ENCODE assay signal across 8 mouse cellular contexts in genomic region chr2:29889991-29890833, GRCm38 (mm10). TPM values are rescaled to one million over a fixed set of nuclear protein-coding genes. Genes with fewer than 3 reads are reported as not detected.
DNase-seq lines count a peak whose midpoint lies in the region; ATAC-seq and TF ChIP-seq lines count a peak whose summit lies in the region.

No protein-coding gene starts in this region.

- H3K36me3 ChIP-seq in embryonic facial prominence, embryonic 15.5 days: peaks cover 38% of the 10 kb centered on the region
- peaks cover 36% of the 10 kb centered on the region for H3K36me3 ChIP-seq in kidney, embryonic 14.5 days (ENCODE audit: control insufficient read depth, insufficient read depth, low read length)
- peaks cover 37% of the 10 kb centered on the region for H3K36me3 ChIP-seq in limb, embryonic 14.5 days (ENCODE audit: control insufficient read depth, insufficient read depth, low read length)
- H3K36me3 ChIP-seq in midbrain, embryonic 16.5 days (ENCODE audit: control insufficient read depth, insufficient read depth, low read length): peaks cover 16% of the 10 kb centered on the region; the same call in 1 of the 2 replicates

- peak overlapping the region; percentile 87 for H3K4me2 ChIP-seq in embryonic facial prominence, embryonic 15.5 days (replicated peaks)
- H3K4me2 ChIP-seq in kidney, embryonic 14.5 days (replicated peaks; ENCODE audit: low read depth, low read length): peak overlapping the region; percentile 95
- peak overlapping the region; percentile 92 for H3K4me2 ChIP-seq in limb, embryonic 14.5 days (replicated peaks; ENCODE audit: low read depth, low read length, severe bottlenecking)
- H3K4me2 ChIP-seq in midbrain, embryonic 16.5 days (ENCODE audit: low read length): peak overlapping the region; percentile 88

- WGBS in embryonic facial prominence, embryonic 15.5 days: 1% methylated on average over 61 of the region's 61 CpGs
- 1% methylated on average over 48 of the region's 61 CpGs for WGBS in kidney, embryonic 14.5 days
- under 1% methylated on average over 37 of the region's 61 CpGs for WGBS in limb, embryonic 14.5 days
- WGBS in midbrain, embryonic 16.5 days: under 1% methylated on average over 51 of the region's 61 CpGs

- H3K4me3 ChIP-seq in bone marrow macrophage, adult 2 months (ENCODE audit: insufficient read depth, low read length): peak overlapping the region; percentile 84
- H3K4me3 ChIP-seq in embryonic facial prominence, embryonic 15.5 days (replicated peaks): peak overlapping the region; percentile 99
- peak overlapping the region; percentile 100 for H3K4me3 ChIP-seq in kidney, embryonic 14.5 days (ENCODE audit: low read length)
- H3K4me3 ChIP-seq in limb, embryonic 14.5 days (replicated peaks; ENCODE audit: low read length): peak overlapping the region; percentile 100
- peak overlapping the region; percentile 96 for H3K4me3 ChIP-seq in midbrain, embryonic 16.5 days (ENCODE audit: low read depth, low read length)

- peak overlapping the region; percentile 51 for H3K27ac ChIP-seq in bone marrow macrophage, adult 2 months (ENCODE audit: insufficient read depth, low read depth, low read length)
- peak overlapping the region; percentile 91 for H3K27ac ChIP-seq in embryonic facial prominence, embryonic 15.5 days (replicated peaks)
- peak overlapping the region; percentile 91 for H3K27ac ChIP-seq in kidney, embryonic 14.5 days (ENCODE audit: low read depth, low read length)
- peak overlapping the region; percentile 84 for H3K27ac ChIP-seq in limb, embryonic 14.5 days (replicated peaks; ENCODE audit: low read depth, low read length)
- H3K27ac ChIP-seq in midbrain, embryonic 16.5 days (ENCODE audit: low read length): peak overlapping the region; percentile 84

- TF ChIP-seq POLR2A in bone marrow macrophage, adult 2 months (IDR thresholded peaks at IDR 0.05; ENCODE audit: borderline replicate concordance, low read depth, low read length): no peak
- no peak for TF ChIP-seq POLR2A in limb, embryonic 14.5 days (IDR thresholded peaks at IDR 0.05; ENCODE audit: borderline replicate concordance, extremely low read depth, insufficient read depth, insufficient read length)

- no peaks in the 10 kb centered on the region for H3K9me3 ChIP-seq in embryonic facial prominence, embryonic 15.5 days (replicated peaks)
- no peaks in the 10 kb centered on the region for H3K9me3 ChIP-seq in kidney, embryonic 14.5 days (ENCODE audit: control insufficient read depth, low read length)
- no peaks in the 10 kb centered on the region for H3K9me3 ChIP-seq in limb, embryonic 14.5 days (ENCODE audit: control insufficient read depth, low read length)
- no peaks in the 10 kb centered on the region for H3K9me3 ChIP-seq in midbrain, embryonic 16.5 days (replicated peaks; ENCODE audit: control insufficient read depth, low read length, poor library complexity, severe bottlenecking)

- peak; percentile 92 for ATAC-seq in embryonic facial prominence, embryonic 15.5 days (ENCODE audit: insufficient number of reproducible peaks, low FRiP score, low TSS enrichment, low read depth)
- peak; percentile 92 for ATAC-seq in kidney, embryonic 14.5 days (ENCODE audit: low FRiP score, low TSS enrichment)
- ATAC-seq in limb, embryonic 14.5 days (ENCODE audit: low FRiP score, low read depth): peak; percentile 81
- ATAC-seq in midbrain, embryonic 16.5 days: peak; percentile 90

- peak overlapping the region; percentile 91 for H3K9ac ChIP-seq in embryonic facial prominence, embryonic 15.5 days
- peak overlapping the region; percentile 93 for H3K9ac ChIP-seq in kidney, embryonic 14.5 days (ENCODE audit: low read depth, low read length)
- peak overlapping the region; percentile 80 for H3K9ac ChIP-seq in limb, embryonic 14.5 days (ENCODE audit: low read depth, low read length, severe bottlenecking)
- H3K9ac ChIP-seq in midbrain, embryonic 16.5 days (ENCODE audit: low read depth, low read length): peak overlapping the region; percentile 82

- H3K4me1 ChIP-seq in bone marrow macrophage, adult 2 months (ENCODE audit: control insufficient read depth, insufficient read depth, low read length): peaks cover 19% of the 10 kb centered on the region
- H3K4me1 ChIP-seq in embryonic facial prominence, embryonic 15.5 days: peaks cover 18% of the 10 kb centered on the region
- H3K4me1 ChIP-seq in kidney, embryonic 14.5 days (ENCODE audit: control insufficient read depth, insufficient read depth, low read length): peaks cover 6% of the 10 kb centered on the region
- peaks cover 10% of the 10 kb centered on the region for H3K4me1 ChIP-seq in limb, embryonic 14.5 days (ENCODE audit: control insufficient read depth, insufficient read depth, low read length)
- H3K4me1 ChIP-seq in midbrain, embryonic 16.5 days (ENCODE audit: control insufficient read depth, insufficient read depth, low read length): peaks cover 11% of the 10 kb centered on the region

- peak; percentile 56 to 57 for DNase-seq in B cell, adult 2 months
- peak; percentile 79 for DNase-seq in heart, adult 9 months (ENCODE audit: low spot score in 2 of 2)
- DNase-seq in limb, embryonic 14.5 days (ENCODE audit: low spot score): peak; percentile 86
- DNase-seq in spleen, postnatal 10 days (ENCODE audit: low spot score in 2 of 2): peak; percentile 89 to 91

- H3K27me3 ChIP-seq in embryonic facial prominence, embryonic 15.5 days: no peaks in the 10 kb centered on the region
- no peaks in the 10 kb centered on the region for H3K27me3 ChIP-seq in kidney, embryonic 14.5 days (ENCODE audit: control insufficient read depth, insufficient read depth, low read length)
- no peaks in the 10 kb centered on the region for H3K27me3 ChIP-seq in limb, embryonic 14.5 days (ENCODE audit: control insufficient read depth, insufficient read depth, low read length)
- H3K27me3 ChIP-seq in midbrain, embryonic 16.5 days (ENCODE audit: control insufficient read depth, insufficient read depth, low read depth, low read length): no peaks in the 10 kb centered on the region

- TF ChIP-seq CTCF in bone marrow macrophage, adult 2 months (IDR thresholded peaks at IDR 0.05; ENCODE audit: low read depth, low read length): no peak; the same call in 1 of the 2 replicates

RNA-seq across cellular contexts. Expression of gene Odf2, which starts 1.2 kb away (rescaled TPM):
- 49.8 and 50.6 TPM in 2 replicates for polyA plus RNA-seq in bone marrow macrophage, adult 2 months (2012; ENCODE audit: insufficient read depth, insufficient read length, missing spikeins)
- polyA plus RNA-seq in embryonic facial prominence, embryonic 15.5 days (2015; fragmentation: Nextera tagmentation; extraction: Ambion mirVana): 59.8 and 74.3 TPM in 2 replicates
- 43.8 and 79.9 TPM in 2 replicates for polyA plus RNA-seq in kidney, embryonic 14.5 days (2014; fragmentation: Nextera tagmentation; extraction: Ambion mirVana)
- polyA plus RNA-seq in limb, embryonic 14.5 days (2012; rRNA removed): 84.6 and 88.0 TPM in 2 replicates
- polyA plus RNA-seq in limb, embryonic 14.5 days (2014; fragmentation: Nextera tagmentation; extraction: Ambion mirVana): 42.3 and 47.0 TPM in 2 replicates
- 66.2 and 69.9 TPM in 2 replicates for polyA plus RNA-seq in midbrain, embryonic 16.5 days (2015; fragmentation: Nextera tagmentation; extraction: Ambion mirVana)

RNA-seq across cellular contexts. Expression of gene Cercam, which starts 21.2 kb away (rescaled TPM):
- polyA plus RNA-seq in bone marrow macrophage, adult 2 months (2012; ENCODE audit: insufficient read depth, insufficient read length, missing spikeins): 7.9 and 10.1 TPM in 2 replicates
- polyA plus RNA-seq in embryonic facial prominence, embryonic 15.5 days (2015; fragmentation: Nextera tagmentation; extraction: Ambion mirVana): 50.1 and 57.3 TPM in 2 replicates
- 8.9 and 15.6 TPM in 2 replicates for polyA plus RNA-seq in kidney, embryonic 14.5 days (2014; fragmentation: Nextera tagmentation; extraction: Ambion mirVana)
- polyA plus RNA-seq in limb, embryonic 14.5 days (2012; rRNA removed): 53.7 and 75.9 TPM in 2 replicates
- 24.8 and 28.1 TPM in 2 replicates for polyA plus RNA-seq in limb, embryonic 14.5 days (2014; fragmentation: Nextera tagmentation; extraction: Ambion mirVana)
- polyA plus RNA-seq in midbrain, embryonic 16.5 days (2015; fragmentation: Nextera tagmentation; extraction: Ambion mirVana): 15.1 and 21.2 TPM in 2 replicates

RNA-seq across cellular contexts. Expression of gene Gle1, which starts 45.0 kb away (rescaled TPM):
- 19.0 and 20.6 TPM in 2 replicates for polyA plus RNA-seq in bone marrow macrophage, adult 2 months (2012; ENCODE audit: insufficient read depth, insufficient read length, missing spikeins)
- 59.5 and 63.5 TPM in 2 replicates for polyA plus RNA-seq in embryonic facial prominence, embryonic 15.5 days (2015; fragmentation: Nextera tagmentation; extraction: Ambion mirVana)
- 43.8 and 57.9 TPM in 2 replicates for polyA plus RNA-seq in kidney, embryonic 14.5 days (2014; fragmentation: Nextera tagmentation; extraction: Ambion mirVana)
- 42.0 and 42.3 TPM in 2 replicates for polyA plus RNA-seq in limb, embryonic 14.5 days (2012; rRNA removed)
- polyA plus RNA-seq in limb, embryonic 14.5 days (2014; fragmentation: Nextera tagmentation; extraction: Ambion mirVana): 49.7 and 54.5 TPM in 2 replicates
- 65.3 and 72.9 TPM in 2 replicates for polyA plus RNA-seq in midbrain, embryonic 16.5 days (2015; fragmentation: Nextera tagmentation; extraction: Ambion mirVana)

Comparison
In these comparisons a context has a peak if more than half of its experiments do, and no peak if none do; other contexts are left out.
1. Peak in every context shown above with its lines: DNase-seq, ATAC-seq, H3K4me3 ChIP-seq and H3K27ac ChIP-seq.